In the genomic region with DNA sequence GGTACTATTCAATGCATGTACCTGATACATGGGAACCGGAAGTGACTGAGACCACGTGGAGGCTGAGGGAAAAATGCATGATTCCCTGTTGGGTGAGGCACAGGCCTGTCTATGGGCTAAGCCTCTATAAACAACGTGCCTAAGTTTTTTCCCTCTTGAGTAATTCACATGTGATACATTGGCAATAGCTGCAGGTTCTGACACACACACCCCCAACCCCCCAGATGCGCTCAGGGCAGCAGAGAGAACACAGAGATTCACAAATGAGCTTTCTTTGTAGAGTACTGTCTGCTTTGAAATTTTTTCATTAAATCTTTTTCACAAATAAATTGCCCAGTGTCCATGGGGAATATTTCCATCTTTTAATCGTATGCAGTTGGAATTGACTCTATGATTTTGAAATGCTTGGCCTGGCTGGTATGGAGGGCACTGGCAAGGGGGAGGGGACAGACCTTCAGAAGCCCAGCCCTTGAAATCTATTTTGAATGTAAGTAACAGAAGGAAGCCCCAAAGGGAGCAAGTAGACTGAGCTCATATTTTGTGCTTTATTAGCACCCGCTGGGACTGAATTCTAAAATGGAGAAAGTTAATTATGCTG, we compare ENCODE assay signal across 23 mouse cellular contexts.
DNase-seq lines count a peak whose midpoint lies in the region; ATAC-seq lines count a peak whose summit lies in the region.
"Had no signal": no experiment of that assay in that cellular context is flagged by ENCODE, and none has a peak within 500 bp of the region (broad histone marks: within the 10 kb centered on the region; RNA-seq: fewer than 3 reads in every experiment).

No protein-coding gene starts in this region.

- H3K36me3 ChIP-seq in forebrain, embryonic 16.5 days (ENCODE audit: control insufficient read depth, insufficient read depth): no peaks in the 10 kb centered on the region
- H3K36me3 ChIP-seq in forebrain, embryonic 12.5 days (replicated peaks): no peaks in the 10 kb centered on the region
- no peaks in the 10 kb centered on the region for H3K36me3 ChIP-seq in hindbrain, embryonic 12.5 days
- no peaks in the 10 kb centered on the region for H3K36me3 ChIP-seq in hindbrain, embryonic 16.5 days (ENCODE audit: control insufficient read depth, insufficient read depth, low read length)
- no peaks in the 10 kb centered on the region for H3K36me3 ChIP-seq in neural tube, embryonic 14.5 days (ENCODE audit: control insufficient read depth, insufficient read depth, low read length)
- no peaks in the 10 kb centered on the region for H3K36me3 ChIP-seq in heart, embryonic 12.5 days
- H3K36me3 ChIP-seq: embryonic facial prominence, embryonic 12.5 days; G1E; heart, embryonic 10.5 days; intestine, embryonic 15.5 days had no signal

- H3K9ac ChIP-seq in forebrain, embryonic 16.5 days (replicated peaks; ENCODE audit: low read depth, low read length): no peak overlapping the region
- H3K9ac ChIP-seq in forebrain, embryonic 12.5 days: no peak overlapping the region
- H3K9ac ChIP-seq in hindbrain, embryonic 12.5 days: no peak overlapping the region
- H3K9ac ChIP-seq in hindbrain, embryonic 16.5 days (ENCODE audit: low read depth, low read length): no peak overlapping the region
- H3K9ac ChIP-seq in neural tube, embryonic 14.5 days (replicated peaks; ENCODE audit: low read depth, low read length): no peak overlapping the region
- H3K9ac ChIP-seq in heart, embryonic 12.5 days: no peak overlapping the region
- H3K9ac ChIP-seq: embryonic facial prominence, embryonic 12.5 days; intestine, embryonic 15.5 days had no signal

- peak; percentile 9; the same call in 1 of the 2 replicates for ATAC-seq in forebrain, embryonic 16.5 days
- no peak; the same call in 1 of the 2 replicates for ATAC-seq in forebrain, embryonic 12.5 days (ENCODE audit: low FRiP score)
- ATAC-seq in hindbrain, embryonic 12.5 days (ENCODE audit: low FRiP score): peak; percentile 88
- 0 out of 2 replicates have a peak, but pooled peaks have one; percentile 24 for ATAC-seq in hindbrain, embryonic 16.5 days
- peak; percentile 48; the same call in 1 of the 2 replicates for ATAC-seq in neural tube, embryonic 14.5 days (ENCODE audit: low read depth)
- no peak for ATAC-seq in heart, embryonic 12.5 days (ENCODE audit: insufficient number of reproducible peaks, low FRiP score)
- ATAC-seq: intestine, embryonic 15.5 days; Patski had no signal

- 78% methylated on average over 6 of the region's 6 CpGs for WGBS in forebrain, embryonic 16.5 days
- WGBS in forebrain, embryonic 12.5 days: 84% methylated on average over 6 of the region's 6 CpGs
- 72% methylated on average over 6 of the region's 6 CpGs for WGBS in hindbrain, embryonic 12.5 days
- WGBS in hindbrain, embryonic 16.5 days: 56% methylated on average over 6 of the region's 6 CpGs
- WGBS in neural tube, embryonic 14.5 days: 59% methylated on average over 6 of the region's 6 CpGs
- 82% methylated on average over 6 of the region's 6 CpGs for WGBS in heart, embryonic 12.5 days

- no peak overlapping the region for H3K4me2 ChIP-seq in forebrain, embryonic 16.5 days (ENCODE audit: low read length)
- no peak overlapping the region for H3K4me2 ChIP-seq in forebrain, embryonic 12.5 days
- H3K4me2 ChIP-seq in hindbrain, embryonic 12.5 days (replicated peaks): no peak overlapping the region
- no peak overlapping the region for H3K4me2 ChIP-seq in hindbrain, embryonic 16.5 days (ENCODE audit: low read length)
- H3K4me2 ChIP-seq in neural tube, embryonic 14.5 days (ENCODE audit: low read depth, low read length): no peak overlapping the region
- no peak overlapping the region for H3K4me2 ChIP-seq in heart, embryonic 12.5 days
- H3K4me2 ChIP-seq: embryonic facial prominence, embryonic 12.5 days; intestine, embryonic 15.5 days had no signal

- H3K4me3 ChIP-seq in forebrain, embryonic 16.5 days (replicated peaks; ENCODE audit: low read length): no peak overlapping the region
- H3K4me3 ChIP-seq in forebrain, embryonic 12.5 days (replicated peaks): no peak overlapping the region
- no peak overlapping the region for H3K4me3 ChIP-seq in hindbrain, embryonic 12.5 days
- no peak overlapping the region for H3K4me3 ChIP-seq in hindbrain, embryonic 16.5 days (ENCODE audit: low read length)
- no peak overlapping the region for H3K4me3 ChIP-seq in neural tube, embryonic 14.5 days (ENCODE audit: low read depth, low read length)
- H3K4me3 ChIP-seq in heart, embryonic 12.5 days: no peak overlapping the region
- H3K4me3 ChIP-seq: embryonic facial prominence, embryonic 12.5 days; gastrocnemius, adult 2 months; heart, embryonic 10.5 days; intestine, embryonic 15.5 days had no signal

- DNase-seq in adrenal gland, adult 18-20 months (ENCODE audit: low spot score in 2 of 2): no peak
- DNase-seq: adrenal gland, adult 2 months; B cell, adult 2 months; cerebellum, adult 11-12 months; gastrocnemius, adult 2 months; kidney, adult 9 months; kidney, postnatal 14 days; retina, postnatal 1 day; spleen, adult 18-20 months; thymus, postnatal 14 days had no signal

- peaks cover 18% of the 10 kb centered on the region; the same call in 1 of the 2 replicates for H3K27me3 ChIP-seq in forebrain, embryonic 16.5 days (replicated peaks; ENCODE audit: control insufficient read depth, insufficient read depth, low read length)
- peaks cover 11% of the 10 kb centered on the region; the same call in 1 of the 2 replicates for H3K27me3 ChIP-seq in forebrain, embryonic 12.5 days
- H3K27me3 ChIP-seq in hindbrain, embryonic 12.5 days: no peaks in the 10 kb centered on the region
- H3K27me3 ChIP-seq in hindbrain, embryonic 16.5 days (replicated peaks; ENCODE audit: control insufficient read depth, insufficient read depth, low read length): no peaks in the 10 kb centered on the region
- no peaks in the 10 kb centered on the region for H3K27me3 ChIP-seq in neural tube, embryonic 14.5 days (ENCODE audit: control insufficient read depth, insufficient read depth, low read length)
- H3K27me3 ChIP-seq in heart, embryonic 12.5 days (replicated peaks): no peaks in the 10 kb centered on the region
- H3K27me3 ChIP-seq: CH12.LX; embryonic facial prominence, embryonic 12.5 days; intestine, embryonic 15.5 days; Patski had no signal

- H3K27ac ChIP-seq in forebrain, embryonic 16.5 days (ENCODE audit: low read length): no peak overlapping the region
- H3K27ac ChIP-seq in forebrain, embryonic 12.5 days: no peak overlapping the region
- H3K27ac ChIP-seq in hindbrain, embryonic 12.5 days: 0 out of 2 replicates have a peak overlapping the region, but pooled peaks have one; percentile 4
- no peak overlapping the region for H3K27ac ChIP-seq in hindbrain, embryonic 16.5 days (ENCODE audit: low read depth, low read length)
- no peak overlapping the region for H3K27ac ChIP-seq in neural tube, embryonic 14.5 days (ENCODE audit: low read depth, low read length)
- H3K27ac ChIP-seq in heart, embryonic 12.5 days (ENCODE audit: poor library complexity, severe bottlenecking): no peak overlapping the region
- H3K27ac ChIP-seq: embryonic facial prominence, embryonic 12.5 days; gastrocnemius, adult 2 months; heart, embryonic 10.5 days; intestine, embryonic 15.5 days; macrophage had no signal

- peaks cover 20% of the 10 kb centered on the region for H3K4me1 ChIP-seq in forebrain, embryonic 16.5 days (replicated peaks; ENCODE audit: control insufficient read depth, insufficient read depth, low read length)
- H3K4me1 ChIP-seq in forebrain, embryonic 12.5 days: peaks cover 17% of the 10 kb centered on the region
- peaks cover 13% of the 10 kb centered on the region for H3K4me1 ChIP-seq in hindbrain, embryonic 12.5 days
- H3K4me1 ChIP-seq in hindbrain, embryonic 16.5 days (ENCODE audit: control insufficient read depth, insufficient read depth, low read depth, low read length): peaks cover 10% of the 10 kb centered on the region
- H3K4me1 ChIP-seq in neural tube, embryonic 14.5 days (ENCODE audit: control insufficient read depth, insufficient read depth, low read length): no peaks in the 10 kb centered on the region
- H3K4me1 ChIP-seq in heart, embryonic 12.5 days (replicated peaks): no peaks in the 10 kb centered on the region
- H3K4me1 ChIP-seq: embryonic facial prominence, embryonic 12.5 days; heart, embryonic 10.5 days; intestine, embryonic 15.5 days had no signal

- no peaks in the 10 kb centered on the region for H3K9me3 ChIP-seq in forebrain, embryonic 16.5 days (ENCODE audit: control insufficient read depth, low read length)
- no peaks in the 10 kb centered on the region for H3K9me3 ChIP-seq in forebrain, embryonic 12.5 days
- H3K9me3 ChIP-seq in hindbrain, embryonic 12.5 days (replicated peaks): no peaks in the 10 kb centered on the region
- no peaks in the 10 kb centered on the region for H3K9me3 ChIP-seq in hindbrain, embryonic 16.5 days (ENCODE audit: control insufficient read depth, low read length)
- no peaks in the 10 kb centered on the region for H3K9me3 ChIP-seq in neural tube, embryonic 14.5 days (ENCODE audit: control insufficient read depth, low read length)
- no peaks in the 10 kb centered on the region for H3K9me3 ChIP-seq in heart, embryonic 12.5 days (replicated peaks)
- H3K9me3 ChIP-seq: embryonic facial prominence, embryonic 12.5 days; G1E; heart, embryonic 10.5 days; intestine, embryonic 15.5 days had no signal

Comparison
In these comparisons a context has a peak if more than half of its experiments do, and no peak if none do; other contexts are left out.
1. ATAC-seq: peak in forebrain, embryonic 16.5 days (single experiment), hindbrain, embryonic 12.5 days (single experiment), hindbrain, embryonic 16.5 days (single experiment) and neural tube, embryonic 14.5 days (single experiment); none in forebrain, embryonic 12.5 days (single experiment) and heart, embryonic 12.5 days (single experiment).